Mouse (Mus musculus) hindbrain, embryonic 13.5 days (tissue): ENCODE measurements around the gene Map3k10. TPM values are rescaled to one million over a fixed set of nuclear protein-coding genes. Genes with fewer than 3 reads are reported as not detected.

Source experiments
- ATAC-seq: fragments of 200-750 bp; cut with Nextera tagmentation; 2 replicates; pipeline ENCODE4 v1.8.0; 2017; ENCODE audit warnings: moderate TSS enrichment; ENCODE audit not compliant: low FRiP score
- H3K27ac ChIP-seq: fragments of 300-500 bp; sonication (generic); 2 replicates; pipeline ENCODE4 v1.5.1; 2015; ENCODE audit warnings: inconsistent platforms, mild to moderate bottlenecking, moderate library complexity
- H3K27me3 ChIP-seq: fragments of 300-500 bp; sonication (generic); 2 replicates; pipeline ENCODE4 v1.6.1; 2015; ENCODE audit warnings: mild to moderate bottlenecking, inconsistent platforms
- H3K36me3 ChIP-seq: fragments of 300-500 bp; sonication (generic); 2 replicates; pipeline ENCODE4 v1.6.1; 2015; ENCODE audit warnings: mild to moderate bottlenecking, inconsistent platforms
- H3K4me1 ChIP-seq: fragments of 300-500 bp; sonication (generic); replicated peaks from 2 replicates; pipeline ENCODE4 v1.6.1; 2015; ENCODE audit warnings: inconsistent platforms
- H3K4me2 ChIP-seq: fragments of 300-500 bp; sonication (generic); 2 replicates; pipeline ENCODE4 v1.6.1; 2015; ENCODE audit warnings: inconsistent platforms, mild to moderate bottlenecking, moderate library complexity
- H3K4me3 ChIP-seq: fragments of 300-500 bp; sonication (generic); 2 replicates; pipeline ENCODE4 v1.5.1; 2015; ENCODE audit warnings: mild to moderate bottlenecking, inconsistent platforms
- H3K9ac ChIP-seq: fragments of 300-500 bp; sonication (generic); 2 replicates; pipeline ENCODE4 v1.6.1; 2015; ENCODE audit warnings: mild to moderate bottlenecking, inconsistent platforms
- H3K9me3 ChIP-seq: fragments of 300-500 bp; sonication (generic); 2 replicates; pipeline ENCODE4 v1.6.1; 2016; ENCODE audit warnings: inconsistent platforms
- WGBS: fragments of 180-500 bp; shearing (Covaris S2); methylation state at CpG from one replicate; pipeline ENCODE4 v1.1.7; 2015; 5-methylcytosine and 5-hydroxymethylcytosine counted together
- polyA plus RNA-seq: library from polyadenylated mRNA; unstranded; fragments of >200 nt; fragmentation: Nextera tagmentation; extraction: Ambion mirVana; gene quantifications from 2 replicates; pipeline ENCODE4 v1.2.1, GENCODE M21; 2015

Map3k10 gene
- 13.0 and 13.2 TPM in 2 replicates for polyA plus RNA-seq

DNA sequence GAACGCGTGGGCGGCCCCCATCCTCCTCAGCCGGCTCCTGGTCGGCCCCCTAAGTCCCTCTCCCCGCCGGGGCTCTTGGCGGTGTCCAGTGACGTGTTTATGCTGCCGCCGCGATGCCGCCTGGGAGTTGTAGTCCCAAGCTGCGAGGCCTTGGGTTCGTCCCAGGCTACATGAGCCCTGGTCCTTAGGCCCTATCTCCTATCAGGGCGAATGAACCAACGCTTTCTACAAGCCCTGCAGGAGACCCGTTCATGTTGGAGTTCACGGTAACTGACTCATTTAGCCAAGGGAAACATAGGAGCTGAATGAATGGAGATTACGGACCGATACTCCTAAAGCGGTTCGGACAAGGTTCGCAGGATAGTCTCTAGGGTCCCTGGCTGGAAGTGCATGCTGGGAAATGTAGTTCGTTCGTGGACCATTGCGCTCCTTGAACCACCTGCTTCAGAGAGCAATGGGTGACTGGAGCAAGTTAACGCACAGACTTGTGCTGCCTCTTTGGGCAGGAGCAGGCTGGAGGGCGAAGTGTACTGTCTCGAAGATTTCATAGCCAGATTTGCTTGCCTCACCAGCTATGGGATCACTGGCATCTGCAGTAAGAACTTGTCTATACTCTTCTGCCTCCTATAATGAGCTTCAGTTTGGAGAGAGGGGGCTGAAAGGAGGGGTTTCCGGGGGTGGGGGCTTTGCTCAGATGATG, at the start of gene Map3k10:
Map3k10 (minus strand) TSS at position 77 of the 700 bp plus-strand sequence.
- Histone ChIP-seq H3K36me3 (peaks cover 19% of the 10 kb centered on the region; the same call in 1 of the 2 replicates), H3K9me3 (no peaks in the 10 kb centered on the region), H3K4me3 (peak within 1 kb of the TSS; percentile 93), H3K27me3 (no peaks in the 10 kb centered on the region), H3K9ac (peak within 1 kb of the TSS; percentile 97), H3K4me2 (peak within 1 kb of the TSS; percentile 95), H3K4me1 (peaks cover 48% of the 10 kb centered on the region), H3K27ac (peak within 1 kb of the TSS; percentile 94)
- peak; percentile 97 for ATAC-seq
- WGBS = under 1% methylated on average over 31 of the region's 31 CpGs

DNA sequence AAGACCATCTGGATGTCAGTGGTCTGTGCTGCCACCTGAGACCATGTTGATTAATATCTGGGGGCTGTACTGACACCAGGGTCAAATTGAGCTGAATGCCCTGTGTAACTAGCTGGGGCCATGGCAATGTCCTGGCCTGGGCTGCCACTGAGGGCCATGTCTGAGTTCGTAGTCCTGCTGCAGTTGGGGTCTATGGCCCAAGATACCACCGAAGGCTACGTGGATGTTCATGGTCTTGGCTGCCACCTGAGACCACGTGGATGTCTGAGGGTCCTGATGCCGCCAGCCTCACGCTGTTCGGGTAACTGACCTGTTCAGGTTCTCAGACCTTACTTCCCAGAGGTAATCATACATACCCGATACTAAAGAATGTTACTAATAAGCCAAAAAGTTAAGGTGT, 47.6 kb upstream of the Map3k10 start:
- Histone ChIP-seq H3K4me3 (no peak overlapping the region), H3K9me3 (no peaks in the 10 kb centered on the region), H3K4me1 (no peaks in the 10 kb centered on the region), H3K9ac (no peak overlapping the region), H3K27me3 (no peaks in the 10 kb centered on the region), H3K27ac (no peak overlapping the region), H3K4me2 (no peak overlapping the region), H3K36me3 (no peaks in the 10 kb centered on the region)
- 95% methylated on average over 8 of the region's 8 CpGs for WGBS
- no peak for ATAC-seq

DNA sequence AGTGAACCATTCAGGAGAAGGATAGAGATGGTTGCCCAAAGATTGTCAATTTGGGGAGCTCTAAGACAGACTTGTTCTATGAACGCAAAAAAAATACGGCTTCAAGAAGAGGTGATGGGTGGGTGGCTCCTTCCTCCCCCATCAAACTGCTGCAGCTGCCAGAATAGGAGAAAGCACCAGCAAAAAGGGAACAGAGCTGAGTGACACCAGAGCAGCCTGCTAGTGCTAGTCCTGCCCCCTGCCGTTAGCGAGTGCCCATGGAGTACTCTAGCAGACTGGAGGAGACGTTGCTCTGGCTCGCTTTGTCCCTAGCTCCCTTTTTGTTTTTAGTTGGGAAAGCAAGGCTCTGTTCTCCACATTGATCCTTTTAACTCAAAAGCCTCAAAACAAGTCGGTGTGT, 36.0 kb upstream of the Map3k10 start:
- no peak overlapping the region for H3K4me3 ChIP-seq
- no peak overlapping the region for H3K9ac ChIP-seq
- no peak overlapping the region for H3K4me2 ChIP-seq
- no peaks in the 10 kb centered on the region for H3K4me1 ChIP-seq
- ATAC-seq = no peak
- 84% methylated on average over 7 of the region's 7 CpGs for WGBS
- H3K27ac ChIP-seq = no peak overlapping the region
- H3K36me3 ChIP-seq = peaks cover 7% of the 10 kb centered on the region; the same call in 1 of the 2 replicates
- H3K9me3 ChIP-seq = peaks cover 18% of the 10 kb centered on the region
- no peaks in the 10 kb centered on the region for H3K27me3 ChIP-seq

DNA sequence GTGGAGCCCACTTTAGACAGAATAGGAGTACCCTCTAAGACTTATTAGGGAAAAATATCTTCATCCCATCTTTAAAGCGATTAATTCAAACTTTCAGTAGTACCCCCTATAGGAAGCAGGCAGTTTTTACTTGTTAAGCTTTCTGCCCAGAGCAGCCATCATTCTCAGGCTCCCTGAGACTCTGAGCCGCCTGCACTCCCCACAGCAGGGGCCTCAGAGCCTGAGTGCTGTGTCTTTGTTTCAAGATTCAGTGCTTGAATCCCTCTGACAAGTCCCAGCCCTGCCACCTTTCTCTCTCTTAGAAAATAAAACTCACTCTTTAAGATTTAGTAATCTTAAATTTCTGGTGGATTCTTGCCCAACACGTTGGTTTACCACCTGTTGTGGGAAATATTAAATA, 22.3 kb upstream of the Map3k10 start:
- Histone ChIP-seq H3K4me2 (no peak overlapping the region), H3K27ac (no peak overlapping the region), H3K27me3 (no peaks in the 10 kb centered on the region), H3K9ac (no peak overlapping the region), H3K4me1 (no peaks in the 10 kb centered on the region), H3K9me3 (no peaks in the 10 kb centered on the region), H3K4me3 (no peak overlapping the region), H3K36me3 (peaks cover 33% of the 10 kb centered on the region)
- no peak for ATAC-seq
- WGBS = 31% methylated on average over 3 of the region's 3 CpGs

DNA sequence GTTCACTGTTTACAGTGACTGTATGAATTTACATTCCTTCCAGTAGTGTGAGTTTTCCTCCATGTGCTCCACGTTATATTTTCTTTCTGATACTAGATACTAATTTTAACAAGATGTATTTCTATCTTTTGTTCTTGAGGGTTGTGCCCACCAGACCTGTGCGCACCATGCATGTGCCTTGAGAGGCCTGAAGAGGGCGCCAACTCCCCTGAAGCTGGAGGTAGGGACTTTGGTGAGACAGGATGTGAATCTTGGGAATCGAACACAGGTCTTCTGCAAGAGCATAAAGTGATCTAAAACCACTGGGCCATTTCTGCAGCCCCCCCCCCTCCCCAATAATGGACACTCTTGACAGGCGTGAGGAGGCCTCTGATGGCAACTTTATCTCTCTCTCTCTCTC, 16.7 kb upstream of the Map3k10 start:
- peaks cover 15% of the 10 kb centered on the region for H3K4me1 ChIP-seq
- 45% methylated on average over 5 of the region's 5 CpGs for WGBS
- H3K27ac ChIP-seq = no peak overlapping the region
- no peaks in the 10 kb centered on the region for H3K27me3 ChIP-seq
- H3K4me2 ChIP-seq = no peak overlapping the region
- peaks cover 11% of the 10 kb centered on the region for H3K36me3 ChIP-seq
- no peak overlapping the region for H3K9ac ChIP-seq
- no peak overlapping the region for H3K4me3 ChIP-seq
- no peaks in the 10 kb centered on the region for H3K9me3 ChIP-seq
- ATAC-seq = no peak

DNA sequence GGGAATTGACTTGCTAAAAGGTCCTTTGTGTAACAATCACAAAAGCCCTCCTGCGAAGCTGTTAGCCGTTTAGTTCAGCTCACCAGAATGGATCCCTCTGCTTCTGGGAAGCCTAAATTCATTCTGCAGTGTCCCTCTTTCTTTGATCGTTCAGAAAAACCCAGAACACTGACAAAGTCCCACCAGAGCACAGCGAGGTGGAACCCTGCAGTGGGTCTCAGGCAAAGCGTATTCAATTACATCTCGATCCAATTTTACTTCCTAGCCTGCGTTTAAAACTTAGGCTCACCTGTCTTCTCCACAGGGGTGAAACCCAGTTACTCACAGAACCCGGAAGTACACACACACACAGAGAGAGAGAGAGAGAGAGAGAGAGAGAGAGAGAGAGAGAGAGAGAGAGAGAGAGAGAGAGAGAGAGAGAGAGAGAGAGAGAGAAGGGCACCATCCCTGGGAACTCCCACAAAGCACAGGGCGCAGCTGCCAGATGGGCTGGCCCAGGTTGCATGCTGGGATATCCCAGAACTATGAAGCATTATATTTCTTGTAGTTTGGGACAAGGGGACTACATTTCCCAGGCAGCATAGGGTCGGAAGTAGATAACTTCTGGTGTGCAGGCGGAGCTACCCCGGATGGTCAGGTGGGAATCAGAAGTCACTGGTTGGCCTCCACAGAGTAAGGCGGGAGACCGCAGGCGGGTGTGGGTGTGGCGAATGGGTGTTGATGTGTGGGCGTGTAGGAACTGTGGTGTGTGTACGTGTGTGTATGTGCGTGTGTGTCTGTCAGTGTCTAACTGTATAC, 14.6 kb upstream of the Map3k10 start, which contains the start of gene Zfp607b:
Zfp607b (plus strand) TSS at position 526 of the 798 bp plus-strand sequence.
- Histone ChIP-seq H3K9ac (peak within 1 kb of the TSS; percentile 79), H3K4me2 (peak within 1 kb of the TSS; percentile 76), H3K9me3 (no peaks in the 10 kb centered on the region), H3K27ac (peak within 1 kb of the TSS; percentile 88), H3K4me1 (peaks cover 18% of the 10 kb centered on the region), H3K4me3 (peak within 1 kb of the TSS; percentile 50), H3K36me3 (0 out of 2 replicates have a peak, but pooled peaks cover 2% of the 10 kb centered on the region), H3K27me3 (peaks cover 2% of the 10 kb centered on the region; the same call in 1 of the 2 replicates)
- ATAC-seq = peak; percentile 98
- under 1% methylated on average over 19 of the region's 19 CpGs for WGBS

DNA sequence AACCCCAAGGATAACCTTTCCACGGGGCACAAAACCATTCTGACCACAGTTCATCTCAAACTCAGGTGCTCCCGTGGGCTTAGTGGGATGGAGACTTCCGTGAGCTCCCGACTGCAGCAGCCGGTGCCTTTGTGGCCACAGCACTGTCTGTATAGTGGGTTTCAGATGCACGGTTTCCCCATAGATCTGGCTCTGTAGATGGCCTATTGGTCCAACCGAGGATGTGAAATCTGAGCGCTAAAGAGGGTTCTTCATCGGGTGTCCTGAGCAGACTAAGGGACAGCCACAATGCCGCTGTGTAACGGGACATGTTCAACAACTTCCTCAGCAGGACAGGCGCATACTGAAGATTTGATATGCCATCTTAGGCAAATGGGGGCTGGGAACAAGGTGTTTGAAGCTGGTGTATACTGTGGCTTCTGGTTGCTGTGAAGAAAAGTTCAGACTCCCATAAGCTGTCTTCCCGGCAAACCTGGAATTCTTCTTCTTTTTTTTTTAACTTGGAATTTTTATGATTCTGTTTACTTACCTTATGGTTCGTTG, 13.9 kb upstream of the Map3k10 start:
- Histone ChIP-seq H3K27me3 (peaks cover 2% of the 10 kb centered on the region; the same call in 1 of the 2 replicates), H3K36me3 (no peaks in the 10 kb centered on the region), H3K9ac (peak overlapping the region; percentile 79), H3K4me3 (peak overlapping the region; percentile 50), H3K9me3 (no peaks in the 10 kb centered on the region), H3K27ac (peak overlapping the region; percentile 88), H3K4me1 (peaks cover 18% of the 10 kb centered on the region), H3K4me2 (peak overlapping the region; percentile 76)
- ATAC-seq = no peak
- WGBS = 35% methylated on average over 14 of the region's 14 CpGs

DNA sequence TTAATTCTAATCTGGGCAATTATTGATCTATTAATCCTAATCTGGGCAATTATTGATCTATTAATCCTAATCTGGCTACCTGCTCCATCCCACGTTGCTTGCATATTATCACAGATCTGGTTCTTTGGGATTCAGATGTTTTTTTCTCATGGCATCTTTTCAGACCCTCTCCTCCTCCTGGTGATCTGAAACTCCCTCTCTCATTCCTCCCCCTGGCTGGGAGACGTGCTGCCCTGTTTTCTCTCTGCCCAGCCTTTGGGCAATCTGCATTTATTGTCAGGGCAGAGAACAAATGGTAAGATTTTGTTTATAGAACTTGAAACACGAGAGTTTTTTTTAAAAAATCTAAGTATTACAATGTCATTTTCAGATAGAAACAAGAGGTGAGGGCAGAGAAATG, 13.4 kb upstream of the Map3k10 start:
- 75% methylated on average over 3 of the region's 3 CpGs for WGBS
- Histone ChIP-seq H3K4me3 (0 out of 2 replicates have a peak overlapping the region, but pooled peaks have one; percentile 50), H3K4me1 (peaks cover 18% of the 10 kb centered on the region), H3K27ac (no peak overlapping the region), H3K4me2 (peak overlapping the region; percentile 76), H3K36me3 (no peaks in the 10 kb centered on the region), H3K27me3 (peaks cover 2% of the 10 kb centered on the region; the same call in 1 of the 2 replicates), H3K9me3 (no peaks in the 10 kb centered on the region), H3K9ac (0 out of 2 replicates have a peak overlapping the region, but pooled peaks have one; percentile 79)
- no peak for ATAC-seq

DNA sequence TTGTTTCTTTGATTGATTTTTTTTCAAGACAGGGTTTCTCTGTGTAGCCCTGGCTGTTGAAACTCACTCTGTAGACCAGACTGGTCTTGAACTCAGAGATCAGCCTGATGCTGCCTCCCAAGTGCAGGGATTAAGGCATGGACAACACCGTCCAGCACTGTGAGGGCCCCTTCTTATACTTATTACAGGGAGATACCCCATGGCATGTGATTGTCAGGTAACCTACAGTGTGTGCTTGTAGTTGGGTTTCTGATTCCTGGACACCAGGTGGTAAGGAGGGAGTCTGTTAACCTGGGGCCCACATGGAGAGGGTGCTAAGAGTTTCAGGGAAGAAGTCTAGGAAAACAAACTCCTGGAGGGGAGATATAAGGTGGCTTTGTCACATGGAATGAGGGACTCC, 12.6 kb upstream of the Map3k10 start:
- Histone ChIP-seq H3K4me2 (no peak overlapping the region), H3K27ac (no peak overlapping the region), H3K9ac (no peak overlapping the region), H3K4me1 (peaks cover 18% of the 10 kb centered on the region), H3K36me3 (no peaks in the 10 kb centered on the region), H3K27me3 (peaks cover 2% of the 10 kb centered on the region; the same call in 1 of the 2 replicates), H3K9me3 (no peaks in the 10 kb centered on the region), H3K4me3 (no peak overlapping the region)
- 83% methylated on average over 1 of the region's 1 CpGs for WGBS
- no peak for ATAC-seq

DNA sequence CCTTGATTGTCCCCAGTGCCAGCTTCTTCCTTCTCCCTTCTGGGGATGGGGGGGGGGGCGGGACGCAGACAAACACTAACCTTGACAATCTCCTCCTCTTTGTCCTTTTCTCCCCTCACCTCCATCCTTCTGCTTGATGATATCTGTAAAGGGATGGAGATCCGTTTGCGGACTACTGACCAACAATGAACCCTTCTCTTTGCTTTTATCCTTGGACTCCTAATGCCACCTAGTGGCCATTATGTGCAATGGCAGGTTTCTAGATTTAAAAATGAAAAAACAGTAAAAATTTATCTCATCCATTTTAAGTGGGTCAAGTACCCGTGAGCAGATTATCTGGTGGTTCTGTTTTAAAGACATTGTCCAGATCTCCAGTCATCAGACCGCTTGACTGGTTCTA, 11.3 kb upstream of the Map3k10 start:
- Histone ChIP-seq H3K4me1 (peaks cover 18% of the 10 kb centered on the region), H3K9me3 (no peaks in the 10 kb centered on the region), H3K9ac (peak overlapping the region; percentile 43; the same call in 1 of the 2 replicates), H3K27me3 (peaks cover 2% of the 10 kb centered on the region; the same call in 1 of the 2 replicates), H3K27ac (no peak overlapping the region), H3K36me3 (no peaks in the 10 kb centered on the region), H3K4me2 (peak overlapping the region; percentile 45), H3K4me3 (peak overlapping the region; percentile 15; the same call in 1 of the 2 replicates)
- no peak for ATAC-seq
- 2% methylated on average over 6 of the region's 6 CpGs for WGBS

DNA sequence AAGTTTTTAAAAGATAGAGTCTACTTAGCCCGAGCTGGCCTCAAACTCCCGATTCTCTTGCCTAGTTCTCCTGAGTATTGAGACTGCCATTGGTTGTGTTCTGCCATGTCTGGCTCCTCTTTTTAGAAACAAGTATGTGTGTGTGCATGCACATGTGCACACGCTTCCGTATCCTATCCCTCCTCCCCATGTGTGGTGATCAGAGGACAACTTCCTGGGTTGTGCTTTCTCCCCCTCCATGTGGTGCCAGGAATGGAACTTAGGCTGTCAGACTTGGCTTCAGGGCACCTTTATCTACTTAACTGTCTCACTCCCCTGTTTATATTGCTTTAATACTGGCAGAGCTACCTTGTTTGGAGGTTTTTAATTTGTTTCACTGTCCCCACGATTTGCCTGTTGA, 10.8 kb upstream of the Map3k10 start:
- Histone ChIP-seq H3K27me3 (peaks cover 2% of the 10 kb centered on the region; the same call in 1 of the 2 replicates), H3K27ac (no peak overlapping the region), H3K4me2 (peak overlapping the region; percentile 45), H3K4me3 (peak overlapping the region; percentile 15; the same call in 1 of the 2 replicates), H3K36me3 (no peaks in the 10 kb centered on the region), H3K4me1 (peaks cover 18% of the 10 kb centered on the region), H3K9ac (peak overlapping the region; percentile 43; the same call in 1 of the 2 replicates), H3K9me3 (no peaks in the 10 kb centered on the region)
- 51% methylated on average over 5 of the region's 5 CpGs for WGBS
- ATAC-seq = no peak

DNA sequence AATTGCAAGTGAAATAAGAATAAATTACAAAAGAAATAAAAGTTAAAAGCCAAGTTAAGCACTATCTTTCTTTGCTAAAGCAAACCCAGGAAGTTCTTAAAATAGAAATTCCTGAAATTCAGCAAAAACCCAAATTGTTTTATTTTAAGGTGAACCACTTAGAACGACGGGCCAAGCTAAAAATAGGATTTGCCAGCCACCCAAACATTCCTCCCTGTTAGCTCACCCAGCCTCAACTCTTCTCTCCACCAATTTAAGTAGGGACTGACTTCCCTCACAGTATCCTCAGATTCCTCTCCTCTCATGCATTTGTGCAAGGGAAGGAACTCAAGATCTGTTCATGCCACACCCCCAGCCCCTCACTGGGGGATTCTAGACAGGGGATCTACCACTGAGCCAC, 8.8 kb upstream of the Map3k10 start:
- no peak for ATAC-seq
- H3K4me1 ChIP-seq = peaks cover 6% of the 10 kb centered on the region
- H3K4me3 ChIP-seq = no peak overlapping the region
- H3K27me3 ChIP-seq = peaks cover 2% of the 10 kb centered on the region; the same call in 1 of the 2 replicates
- H3K27ac ChIP-seq = no peak overlapping the region
- H3K9ac ChIP-seq = no peak overlapping the region
- 76% methylated on average over 2 of the region's 2 CpGs for WGBS
- no peaks in the 10 kb centered on the region for H3K36me3 ChIP-seq
- H3K4me2 ChIP-seq = no peak overlapping the region
- H3K9me3 ChIP-seq = no peaks in the 10 kb centered on the region
